Mouse (Mus musculus) bone marrow, adult 2 months (tissue): ENCODE data around the gene Gnl2. TPM values are rescaled to one million over a fixed set of nuclear protein-coding genes. Genes with fewer than 3 reads are reported as not detected.
A peak's percentile ranks its signal among the peaks of the same experiment; 100 is the strongest.

ENCODE experiments used
- H3K27ac ChIP-seq: fragments of 200-500 bp; 2 replicates; pipeline ENCODE4 v1.5.1; 2012; ENCODE audit warnings: low read depth, mild to moderate bottlenecking, control low read depth, inconsistent platforms, low read length; ENCODE audit not compliant: control insufficient read depth, poor library complexity, insufficient read depth
- H3K4me1 ChIP-seq: fragments of 200-500 bp; 2 replicates; pipeline ENCODE4 v1.6.1; 2011; ENCODE audit warnings: low read length; ENCODE audit not compliant: control insufficient read depth, insufficient read depth
- H3K4me3 ChIP-seq: fragments of 200-500 bp; replicated peaks from 2 replicates; pipeline ENCODE3; 2011; ENCODE audit warnings: mild to moderate bottlenecking, low read depth, low read length, control low read depth; ENCODE audit not compliant: control insufficient read depth
- CTCF ChIP-seq: fragments of 200-500 bp; IDR thresholded peaks from 2 replicates; pipeline ENCODE4 v1.5.1; 2011; ENCODE audit warnings: low read length, control low read depth; ENCODE audit not compliant: control insufficient read depth, insufficient read depth
- POLR2A ChIP-seq: fragments of 200-500 bp; IDR thresholded peaks from 2 replicates; pipeline ENCODE4 v1.6.1; 2011; ENCODE audit warnings: low read depth, mild to moderate bottlenecking, control low read depth, low read length, borderline replicate concordance; ENCODE audit not compliant: control insufficient read depth
- WGBS: fragments of 180-500 bp; shearing (Covaris S2); methylation state at CpG from one replicate; pipeline ENCODE4 v1.1.7; 2018; 5-methylcytosine and 5-hydroxymethylcytosine counted together
- polyA plus RNA-seq: library from polyadenylated mRNA; stranded (reverse); fragments of >200 nt; gene quantifications from 2 replicates; pipeline ENCODE4 v1.2.4, GENCODE M21; 2011; ENCODE audit warnings: low replicate concordance; ENCODE audit not compliant: missing spikeins, insufficient read depth, insufficient read length

Gnl2 gene
- polyA plus RNA-seq, 1 experiment = 65.5 TPM

DNA sequence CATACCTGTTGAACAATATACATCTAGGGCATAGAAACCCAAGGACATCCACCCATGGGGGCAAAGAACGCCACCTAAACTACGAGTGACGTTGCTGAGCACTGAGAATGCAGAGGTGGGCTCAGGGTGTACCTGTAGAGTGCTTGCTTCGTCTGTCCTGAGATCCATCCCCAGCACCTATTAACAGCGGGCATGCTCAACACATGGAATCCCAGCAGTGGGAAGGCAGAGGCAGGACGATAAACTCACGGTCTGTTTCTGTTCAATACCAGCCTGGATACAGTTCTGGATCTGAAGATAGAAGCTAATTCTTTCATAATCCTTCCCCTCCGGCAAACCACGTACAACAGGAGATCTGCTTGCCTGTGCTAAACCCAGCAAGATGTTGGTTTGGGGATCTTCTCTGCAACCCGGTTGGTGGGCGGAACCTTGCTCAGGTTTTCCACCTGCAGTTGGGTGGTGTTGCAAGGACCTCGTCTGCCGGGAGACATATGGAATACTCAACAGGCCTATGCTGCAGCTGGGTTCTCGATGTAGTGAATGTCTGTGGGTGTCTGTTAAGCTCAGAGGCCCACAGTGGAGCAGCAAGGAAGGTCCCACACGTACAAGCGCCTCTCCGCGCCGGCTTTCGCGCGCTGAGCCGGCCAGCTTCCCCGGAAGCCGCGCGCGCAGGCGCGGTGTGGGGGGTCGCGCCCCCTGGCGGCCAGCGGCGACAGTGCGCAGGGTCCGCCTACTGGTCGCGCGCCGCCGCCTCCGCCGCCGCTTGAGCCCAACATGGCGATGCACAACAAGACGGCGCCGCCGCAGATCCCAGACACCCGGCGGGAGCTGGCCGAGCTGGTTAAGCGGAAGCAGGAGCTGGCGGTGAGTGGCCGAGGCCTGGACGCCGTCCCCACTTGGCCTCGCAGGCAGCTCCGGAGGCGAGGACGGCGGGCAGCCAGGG lies 68.3 kb downstream of the Gnl2 start, which contains the start of gene Meaf6:
Gene Meaf6, plus strand, starts transcription at position 732 of the 943 bp plus-strand sequence.
- Histone ChIP-seq H3K4me3 (peak within 1 kb of the TSS; percentile 93), H3K4me1 (peaks cover 3% of the 10 kb centered on the region; the same call in 1 of the 2 replicates), H3K27ac (peak within 1 kb of the TSS; percentile 99)
- WGBS = 1% methylated on average over 63 of the region's 63 CpGs
- peak; percentile 64; the same call in 1 of the 2 replicates for TF ChIP-seq POLR2A
- TF ChIP-seq CTCF = peak; percentile 78

DNA sequence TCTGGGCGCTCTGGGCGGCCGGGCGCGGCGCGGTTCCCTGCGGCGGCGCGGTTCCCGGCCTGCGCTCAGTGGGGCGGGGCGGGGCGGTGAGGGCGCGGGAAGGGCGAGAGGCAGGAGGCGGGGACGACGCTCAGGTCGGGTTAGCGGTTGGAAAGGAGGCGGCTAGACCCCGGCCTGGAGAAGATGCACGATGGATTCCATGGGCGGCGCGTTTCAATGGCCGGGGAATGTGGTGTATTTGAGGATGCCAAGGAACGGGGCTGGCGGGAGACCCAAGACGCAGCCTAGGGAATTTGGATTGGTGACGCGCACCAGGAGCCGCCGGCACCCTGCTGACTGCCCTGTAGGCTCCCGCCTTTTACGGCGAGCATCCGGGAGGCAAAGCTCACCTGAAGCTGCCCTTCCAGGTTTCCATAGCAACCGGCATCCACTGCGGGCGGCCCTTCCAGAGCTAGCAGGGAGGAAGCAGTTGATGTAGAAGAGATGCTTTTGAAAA lies 69.0 kb downstream of the Gnl2 start:
- TF ChIP-seq POLR2A (no peak), CTCF (no peak)
- peaks cover 3% of the 10 kb centered on the region; the same call in 1 of the 2 replicates for H3K4me1 ChIP-seq
- H3K27ac ChIP-seq = peak overlapping the region; percentile 99
- peak overlapping the region; percentile 93 for H3K4me3 ChIP-seq
- WGBS = under 1% methylated on average over 39 of the region's 45 CpGs

DNA sequence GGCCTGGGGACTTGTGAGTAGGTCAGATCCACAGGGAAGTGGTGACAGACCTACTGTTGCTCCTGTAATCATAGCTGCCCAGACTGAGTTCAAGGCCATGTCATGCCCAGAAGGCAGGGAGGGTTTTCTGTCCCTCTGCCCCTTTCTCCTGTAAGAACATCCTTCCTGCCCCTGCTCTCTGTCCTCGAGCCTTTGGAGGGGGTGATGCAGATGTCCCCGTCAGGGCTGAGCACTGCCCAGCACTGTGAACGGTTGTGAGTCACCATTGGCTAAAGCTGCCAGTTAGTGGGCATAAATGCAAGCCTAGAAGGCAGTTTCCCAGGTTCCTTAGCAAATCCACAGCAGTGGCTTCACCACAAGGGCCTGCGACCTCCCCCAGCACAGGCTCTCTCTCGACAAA lies 76.6 kb downstream of the Gnl2 start:
- no peak for TF ChIP-seq POLR2A
- WGBS = 87% methylated on average over 5 of the region's 5 CpGs
- Histone ChIP-seq H3K27ac (no peak overlapping the region), H3K4me1 (no peaks in the 10 kb centered on the region), H3K4me3 (no peak overlapping the region)

DNA sequence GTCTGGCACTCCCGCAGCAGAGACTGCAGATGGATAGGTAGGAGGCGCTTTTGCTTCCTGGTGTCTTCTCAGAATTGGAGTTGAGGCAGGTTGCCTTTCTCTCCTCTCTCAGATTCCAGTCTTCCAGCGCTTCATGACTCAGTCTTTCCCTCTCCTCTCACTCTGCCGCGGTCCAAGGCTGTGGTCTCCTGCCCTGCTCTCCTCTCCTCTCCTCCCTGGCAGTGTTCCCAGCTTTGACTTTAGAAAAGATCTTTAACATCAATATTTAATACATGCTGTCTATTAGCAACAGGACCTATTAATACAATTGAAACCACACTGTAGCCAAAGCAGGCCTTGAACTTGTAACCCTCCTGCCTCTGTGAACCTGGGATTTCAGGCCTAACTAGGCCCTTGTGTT lies 79.7 kb downstream of the Gnl2 start:
- Histone ChIP-seq H3K27ac (no peak overlapping the region), H3K4me1 (no peaks in the 10 kb centered on the region), H3K4me3 (no peak overlapping the region)
- TF ChIP-seq CTCF (no peak), POLR2A (no peak)
- 93% methylated on average over 5 of the region's 5 CpGs for WGBS

DNA sequence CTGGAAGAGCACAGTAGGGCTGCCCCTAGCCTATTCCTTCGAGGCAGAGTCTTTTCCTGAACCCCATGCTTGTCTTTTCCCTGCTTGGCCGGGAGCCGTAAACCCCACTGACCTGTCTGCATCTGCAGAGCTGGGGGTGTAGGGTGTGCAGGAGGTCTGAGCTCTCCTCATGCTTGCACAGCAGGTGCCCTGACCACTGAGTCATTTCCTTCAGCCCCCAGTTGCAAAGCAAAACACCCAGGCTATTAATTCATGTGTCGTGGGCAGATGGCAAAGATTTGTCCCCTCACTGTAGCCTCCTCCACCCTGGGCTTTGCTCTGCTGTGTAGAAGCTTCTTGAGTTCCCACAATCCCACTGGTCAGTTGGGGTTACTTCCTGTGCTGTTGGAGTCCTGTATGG lies 81.0 kb downstream of the Gnl2 start:
- H3K4me3 ChIP-seq = no peak overlapping the region
- TF ChIP-seq CTCF (no peak), POLR2A (no peak)
- whole genome bisulfite sequencing = 63% methylated on average over 4 of the region's 4 CpGs
- H3K27ac ChIP-seq = no peak overlapping the region
- no peaks in the 10 kb centered on the region for H3K4me1 ChIP-seq

DNA sequence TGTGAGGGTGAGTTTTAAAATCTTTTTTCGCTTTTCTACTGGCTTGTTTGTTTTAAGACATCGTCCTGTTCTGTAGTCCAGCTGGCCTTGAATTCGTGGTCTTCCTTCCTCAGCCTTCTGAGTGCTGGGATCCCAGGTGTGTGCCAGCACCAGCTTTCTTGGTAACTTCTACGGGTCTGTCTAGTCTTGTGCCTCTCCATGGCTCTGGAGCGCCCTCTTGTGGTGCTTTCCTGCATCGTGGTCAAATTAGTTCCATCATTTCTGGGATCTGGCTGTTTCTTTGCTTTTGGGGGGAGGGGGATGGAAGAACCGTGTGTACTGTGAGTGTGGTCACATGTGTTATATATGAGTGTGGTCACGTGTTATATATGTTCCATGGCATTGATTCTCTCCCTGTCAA lies 83.1 kb downstream of the Gnl2 start:
- H3K27ac ChIP-seq = no peak overlapping the region
- WGBS = 11% methylated on average over 8 of the region's 8 CpGs
- H3K4me3 ChIP-seq = no peak overlapping the region
- TF ChIP-seq CTCF (peak; percentile 95), POLR2A (no peak)
- no peaks in the 10 kb centered on the region for H3K4me1 ChIP-seq

DNA sequence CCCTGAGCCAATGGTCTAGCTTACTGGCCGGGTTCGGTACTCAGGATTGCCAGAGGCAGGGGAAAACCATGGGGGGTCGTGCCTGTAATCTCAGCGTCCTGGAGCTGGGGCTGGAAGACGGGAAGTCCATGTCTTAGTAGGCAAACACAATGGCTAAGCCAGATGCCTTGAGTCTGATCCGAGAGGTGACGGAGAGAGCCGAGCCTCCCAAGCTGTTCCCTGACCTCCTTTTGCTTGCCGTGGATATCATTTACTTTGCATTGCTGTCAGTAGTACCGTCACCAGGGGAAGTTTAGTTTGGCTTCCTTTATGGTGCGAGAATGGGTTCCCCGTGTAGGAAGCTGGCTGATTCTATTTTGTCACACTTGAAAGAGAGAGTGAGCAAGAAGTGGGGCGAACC lies 84.9 kb downstream of the Gnl2 start:
- Histone ChIP-seq H3K27ac (no peak overlapping the region), H3K4me3 (no peak overlapping the region), H3K4me1 (no peaks in the 10 kb centered on the region)
- 85% methylated on average over 13 of the region's 13 CpGs for WGBS
- TF ChIP-seq CTCF = no peak
- no peak for TF ChIP-seq POLR2A

Other genes starting within 250 kb of the Gnl2 start
- 12.5 and 13.4 TPM in 2 replicates for gene Mtf1, start 214.5 kb upstream of the Gnl2 start, polyA plus RNA-seq
- 22.8 and 27.6 TPM in 2 replicates for gene Yrdc, start 165.9 kb upstream of the Gnl2 start, polyA plus RNA-seq
- 7.8 and 12.3 TPM in 2 replicates for gene 1110065P20Rik, start 165.4 kb upstream of the Gnl2 start, polyA plus RNA-seq
- gene Maneal, start 154.4 kb upstream of the Gnl2 start, polyA plus RNA-seq = not detected in 2 replicates
- gene Epha10, start 135.7 kb upstream of the Gnl2 start, polyA plus RNA-seq = not detected in 2 replicates
- 5.8 and 7.6 TPM in 2 replicates for gene 9930104L06Rik, start 79.5 kb upstream of the Gnl2 start, polyA plus RNA-seq
- 65.8 and 99.2 TPM in 2 replicates for gene Cdca8, start 77.3 kb upstream of the Gnl2 start, polyA plus RNA-seq
- 1.6 TPM in 1 of 2 replicates, not detected in the other for gene Rspo1, start 30.2 kb upstream of the Gnl2 start, polyA plus RNA-seq
- not detected in 2 replicates for gene Dnali1, start 49.1 kb downstream of the Gnl2 start, polyA plus RNA-seq
- 9.4 and 15.8 TPM in 2 replicates for gene Snip1, start 50.1 kb downstream of the Gnl2 start, polyA plus RNA-seq
- gene Meaf6, start 68.5 kb downstream of the Gnl2 start, polyA plus RNA-seq = 25.1 and 39.9 TPM in 2 replicates
- gene Zc3h12a, start 111.3 kb downstream of the Gnl2 start, polyA plus RNA-seq = 3.6 and 12.5 TPM in 2 replicates